Mouse (Mus musculus) thymus, postnatal 0 days (tissue): Measurements from ENCODE around the gene Usf3. TPM values are rescaled to one million over a fixed set of nuclear protein-coding genes. Genes with fewer than 3 reads are reported as not detected.

Experiments
- DNase-seq: peaks from one replicate; pipeline ENCODE4 v3.0.0-alpha.2; 2015; ENCODE audit warnings: low spot score
- polyA plus RNA-seq: library from polyadenylated mRNA; unstranded; fragments of >200 nt; fragmentation: Nextera tagmentation; extraction: Ambion mirVana; gene quantifications from 2 replicates; pipeline ENCODE4 v1.2.1, GENCODE M21; 2015

The Usf3 gene
- polyA plus RNA-seq, 1 experiment from 2014 or later: 2.9 TPM

DNA sequence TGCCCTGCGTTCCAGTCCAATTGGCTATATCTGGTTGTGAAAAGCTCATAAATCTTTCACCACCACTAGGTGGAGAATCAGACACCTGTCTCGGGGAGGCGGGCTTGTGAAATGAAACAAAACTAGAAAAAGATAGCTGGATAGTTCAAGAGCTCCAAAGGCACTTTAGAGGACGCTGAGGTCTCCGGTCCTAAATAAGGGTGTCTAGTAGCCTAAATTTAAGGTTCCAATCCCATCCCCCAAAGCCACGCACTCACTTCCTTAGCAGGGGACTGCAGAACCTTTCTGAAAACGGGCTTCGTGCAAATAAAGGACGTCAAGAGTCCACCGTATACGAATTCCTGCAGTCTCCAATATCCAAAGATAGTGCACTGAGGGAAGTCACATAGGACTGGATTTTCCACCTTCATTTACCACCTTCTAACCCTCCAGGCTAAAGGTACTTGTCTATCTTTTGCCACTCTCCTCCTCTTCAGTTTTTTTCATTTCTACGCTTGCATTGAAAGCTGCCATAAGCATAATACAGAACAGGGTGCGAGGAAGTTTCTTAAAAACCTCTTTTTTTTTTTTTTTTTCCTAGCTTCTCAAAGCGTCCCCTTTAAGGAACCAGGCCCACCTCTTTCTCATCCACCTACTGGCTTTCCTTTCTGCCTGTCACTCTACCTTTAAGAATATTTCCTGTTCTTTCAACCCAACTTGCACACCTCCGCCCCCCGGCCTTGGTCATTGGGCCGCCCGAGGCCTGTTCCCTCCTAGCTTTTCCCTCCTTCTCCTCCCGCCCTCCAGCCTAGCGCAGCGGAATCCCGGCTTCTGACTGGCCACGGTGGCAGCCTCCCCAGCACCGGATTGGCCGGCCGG lies 520 bp upstream of the Usf3 start:
- peak; percentile 99 for DNase-seq

DNA sequence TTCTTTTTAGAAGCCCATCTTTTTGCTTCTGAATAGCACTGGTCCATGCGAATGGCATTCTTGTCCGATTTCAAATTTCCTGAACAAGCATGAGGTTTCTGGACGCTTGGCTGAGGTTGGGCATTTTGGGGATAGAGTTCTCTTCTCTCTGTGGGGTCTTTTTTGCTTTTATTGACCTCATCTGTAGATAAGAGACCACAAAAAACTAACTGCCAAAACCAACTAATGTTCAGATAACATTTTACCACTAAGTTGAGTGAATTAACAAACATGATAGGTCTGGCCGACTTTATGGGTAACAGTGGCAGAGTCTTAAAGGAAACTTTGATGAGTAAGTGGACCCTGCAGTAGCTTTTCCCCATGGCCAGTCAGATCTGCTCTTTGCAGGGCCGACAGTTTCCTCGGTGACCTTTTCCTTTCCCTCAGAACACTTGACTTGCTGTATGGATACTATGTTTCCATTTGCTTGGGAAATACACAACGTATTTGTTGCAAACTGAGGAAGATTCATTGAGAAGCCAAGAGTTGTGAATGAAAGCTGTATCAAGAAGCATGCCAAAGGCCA lies 1.0 kb downstream of the Usf3 start:
- no peak for DNase-seq

DNA sequence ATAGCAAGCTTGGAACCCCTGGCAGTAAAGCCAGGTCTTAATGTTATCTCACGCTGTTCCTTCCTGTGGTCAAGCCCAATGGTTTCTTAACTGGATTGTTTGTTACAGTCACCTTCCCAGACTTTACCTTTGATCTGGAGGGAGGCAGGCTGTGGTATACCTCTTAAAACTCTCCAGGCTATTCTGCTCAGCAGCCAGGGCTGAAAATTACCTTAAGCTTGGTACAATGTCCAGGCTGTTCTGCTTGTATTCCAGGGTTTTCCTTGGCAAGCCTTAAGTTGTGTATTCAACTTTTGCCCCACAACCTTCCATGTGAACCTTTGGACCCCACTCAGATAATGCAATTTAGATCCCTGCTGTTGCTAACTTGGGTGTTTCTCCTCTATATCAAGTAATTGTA lies 2.0 kb downstream of the Usf3 start:
- DNase-seq: no peak

DNA sequence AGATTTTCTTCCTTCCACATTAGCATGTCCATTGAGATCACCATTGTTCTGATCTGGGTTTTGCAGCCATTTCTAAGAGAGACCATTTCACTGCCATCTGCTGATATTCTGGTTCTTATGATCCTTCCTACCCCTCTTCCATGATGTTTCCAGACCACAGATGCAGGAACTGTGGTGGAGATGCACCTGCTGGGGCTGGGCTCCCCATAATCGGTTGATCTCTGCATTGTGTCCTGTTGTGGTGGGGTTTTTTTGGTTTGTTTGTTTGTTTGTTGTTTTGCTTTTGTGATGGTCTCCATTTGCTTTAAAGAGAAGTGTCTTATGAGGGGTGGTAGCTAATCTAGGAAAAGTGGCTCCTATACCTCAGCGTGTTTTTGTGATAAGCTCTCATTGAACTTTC lies 3.5 kb downstream of the Usf3 start:
- no peak for DNase-seq

DNA sequence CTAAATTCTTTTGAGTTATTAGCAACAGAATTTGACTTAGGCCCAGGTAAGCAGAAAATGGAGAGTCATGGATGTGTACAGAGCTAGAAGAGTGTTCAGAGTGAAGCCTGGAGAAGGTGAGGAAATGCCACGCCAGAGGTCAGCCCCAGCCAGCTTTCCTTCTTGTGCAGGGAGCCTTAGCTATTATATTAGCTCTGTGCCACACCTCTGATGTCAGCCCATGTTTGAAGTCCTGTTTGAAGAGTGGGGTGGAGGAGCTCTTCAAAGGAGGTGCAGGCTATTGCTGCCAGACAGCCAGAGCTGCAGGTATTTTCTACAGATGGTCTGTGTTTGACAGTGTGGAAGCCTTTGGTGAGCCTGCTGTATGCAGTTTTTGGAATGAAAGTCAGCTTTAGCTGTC lies 5.5 kb downstream of the Usf3 start:
- DNase-seq: no peak

DNA sequence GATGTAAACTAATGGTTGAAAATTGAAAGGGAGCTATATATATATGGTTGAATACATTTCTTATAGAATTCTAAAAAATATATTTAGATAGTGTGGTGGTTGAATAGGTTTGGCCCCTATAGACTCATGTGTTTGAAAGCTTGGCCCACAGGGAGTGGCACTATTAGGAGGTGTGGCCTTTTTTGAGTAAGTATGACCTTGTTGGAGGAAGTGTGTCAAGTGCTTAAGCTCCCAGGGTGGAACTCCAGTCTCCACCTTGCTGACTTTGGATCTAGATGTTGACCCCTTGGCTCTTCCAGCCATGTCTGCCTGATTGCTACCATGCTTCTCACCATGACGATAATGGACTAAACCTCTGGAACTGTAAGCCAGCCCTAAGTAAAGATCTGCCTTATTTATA lies 9.6 kb downstream of the Usf3 start:
- DNase-seq: no peak

DNA sequence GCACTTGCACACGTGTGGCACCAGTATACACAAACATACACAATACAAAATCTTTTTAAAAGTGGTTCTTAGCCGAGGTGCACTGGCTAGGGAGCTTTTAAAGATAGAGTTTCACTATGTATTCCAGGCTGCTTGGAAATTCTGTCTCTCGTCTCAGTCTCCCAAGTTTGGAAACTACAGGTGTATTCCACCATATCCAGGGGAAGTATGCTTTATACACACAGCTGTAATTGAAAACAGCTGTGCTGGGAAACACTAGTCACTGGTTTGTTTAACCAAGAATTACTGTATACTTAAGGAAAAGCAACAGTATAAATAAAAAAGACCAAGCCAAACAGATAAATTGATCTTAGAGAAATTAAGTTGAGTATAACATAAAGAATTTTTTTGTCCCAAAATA lies 11.7 kb downstream of the Usf3 start:
- no peak for DNase-seq

DNA sequence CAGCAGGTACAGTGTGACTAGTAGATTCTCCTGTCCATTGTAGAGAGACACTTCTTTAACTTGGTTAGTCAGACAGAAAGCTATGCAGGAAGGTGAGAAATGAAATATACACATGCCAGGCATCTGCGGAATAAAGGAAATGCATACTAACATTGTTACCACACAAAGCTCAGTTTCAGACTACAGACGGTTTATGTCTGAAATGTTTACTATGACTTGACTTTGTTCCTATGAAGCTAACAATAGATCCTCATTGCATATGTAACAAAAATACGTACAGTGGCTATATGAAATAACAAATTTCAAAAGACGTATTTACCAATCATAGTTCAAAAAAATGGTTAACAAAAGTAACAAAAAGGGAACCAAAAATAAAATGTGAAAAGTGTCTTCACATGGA lies 14.1 kb downstream of the Usf3 start:
- DNase-seq: no peak

DNA sequence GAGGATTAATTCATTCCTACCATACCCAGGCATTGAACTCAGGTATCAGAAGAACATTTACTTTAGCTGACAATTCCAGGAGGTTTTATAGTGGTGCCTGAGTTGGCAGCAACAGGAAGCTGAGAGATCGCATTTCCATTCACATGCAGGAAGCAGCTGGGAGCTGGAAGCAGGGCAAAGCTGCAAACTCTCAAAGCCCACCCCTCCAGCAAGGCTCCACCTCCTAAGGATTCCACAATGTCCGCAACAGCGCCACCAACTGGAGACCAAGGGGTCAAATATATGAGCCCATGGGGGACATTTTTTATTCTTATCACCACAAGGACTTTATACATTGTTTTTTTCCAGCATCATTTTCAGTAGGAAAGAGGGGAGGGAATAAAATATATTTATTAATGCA lies 15.7 kb downstream of the Usf3 start:
- DNase-seq: no peak

DNA sequence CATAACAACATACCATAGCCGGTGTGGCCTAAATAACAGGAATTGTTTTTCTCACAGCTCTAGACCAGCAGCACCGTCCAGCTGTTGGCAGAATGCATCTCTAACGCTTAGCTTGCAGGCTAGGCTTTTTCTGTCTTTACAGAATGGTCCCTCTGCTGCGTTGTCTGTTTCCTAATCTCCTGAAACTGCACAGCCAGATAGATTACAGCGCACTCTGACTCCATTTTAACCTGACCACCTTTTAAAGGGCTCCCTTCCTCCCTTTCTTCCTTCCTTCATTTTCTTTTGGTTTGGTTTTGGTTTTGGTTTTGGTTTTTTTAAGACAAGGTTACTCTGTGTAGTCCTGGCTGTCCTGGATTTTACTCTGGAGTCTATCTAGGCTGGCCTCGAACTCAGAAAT lies 17.0 kb downstream of the Usf3 start:
- DNase-seq: no peak

DNA sequence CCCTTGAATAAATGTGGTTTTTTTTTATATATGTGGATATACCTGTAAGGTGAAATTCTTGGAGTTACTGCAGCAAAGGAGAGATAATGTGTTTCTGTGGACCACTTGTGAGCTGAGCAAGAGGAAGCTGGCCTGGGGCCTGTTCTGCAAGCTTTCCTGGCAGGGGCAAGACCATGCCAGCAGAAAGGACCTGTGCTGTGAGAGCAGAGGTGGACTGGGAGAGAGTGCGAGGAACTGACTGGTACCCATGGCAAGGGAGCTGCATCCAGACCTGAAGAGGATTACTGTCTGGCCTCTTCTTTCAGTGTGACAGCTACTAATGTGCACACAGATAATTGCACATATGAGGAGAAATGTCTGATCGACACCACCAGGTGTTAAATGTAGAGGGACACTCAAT lies 17.9 kb downstream of the Usf3 start:
- DNase-seq: no peak

DNA sequence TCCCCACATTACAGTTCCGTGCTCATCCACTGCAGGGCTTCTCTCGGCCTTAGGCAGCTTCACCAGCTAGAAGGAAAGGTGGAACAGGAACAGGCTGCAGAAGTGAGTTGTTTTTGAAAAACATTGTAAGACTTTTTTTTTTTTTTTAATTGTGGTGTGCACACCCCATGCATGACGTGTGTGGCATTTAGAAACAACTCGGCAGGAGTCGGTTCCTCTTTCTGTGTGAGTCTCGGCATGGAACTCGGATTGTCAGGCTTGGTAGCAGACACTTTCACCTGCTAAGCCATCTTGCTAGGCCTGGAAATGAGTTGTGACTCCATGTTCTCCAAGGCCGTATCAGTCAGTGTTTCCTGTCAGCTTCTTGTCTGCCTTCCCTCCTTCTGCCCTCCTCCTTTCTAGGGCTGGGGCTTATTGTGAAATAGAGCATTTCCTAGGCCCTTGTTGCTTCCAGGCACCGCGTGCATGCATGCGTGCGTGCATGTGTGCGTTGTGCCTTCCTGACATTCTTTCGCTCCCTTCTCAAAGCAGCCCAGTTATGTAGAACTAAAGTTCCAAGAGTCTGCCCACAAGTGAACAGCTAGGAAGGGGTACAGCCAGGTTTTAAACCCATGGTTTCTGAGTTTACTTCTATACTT lies 26.1 kb downstream of the Usf3 start:
- DNase-seq: no peak

DNA sequence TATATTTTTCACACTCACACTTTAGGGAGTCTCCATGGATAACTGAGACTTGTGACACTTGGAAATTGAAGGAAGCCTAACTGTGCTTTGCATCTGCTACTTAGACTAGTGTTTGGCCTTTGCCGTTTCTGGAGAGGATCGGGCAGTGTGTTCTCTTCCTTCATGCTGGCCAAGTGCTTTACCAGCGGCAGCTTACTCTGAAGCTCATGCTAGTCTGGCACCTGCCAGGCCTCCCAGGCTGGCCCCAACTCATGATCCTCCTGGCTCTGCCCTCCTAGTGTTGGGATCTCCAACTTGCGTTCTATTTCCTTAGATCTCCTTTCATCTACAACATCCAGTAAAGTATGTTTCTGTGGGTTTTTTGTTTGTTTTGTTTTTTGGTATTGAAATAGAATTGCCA lies 27.1 kb downstream of the Usf3 start:
- no peak for DNase-seq

DNA sequence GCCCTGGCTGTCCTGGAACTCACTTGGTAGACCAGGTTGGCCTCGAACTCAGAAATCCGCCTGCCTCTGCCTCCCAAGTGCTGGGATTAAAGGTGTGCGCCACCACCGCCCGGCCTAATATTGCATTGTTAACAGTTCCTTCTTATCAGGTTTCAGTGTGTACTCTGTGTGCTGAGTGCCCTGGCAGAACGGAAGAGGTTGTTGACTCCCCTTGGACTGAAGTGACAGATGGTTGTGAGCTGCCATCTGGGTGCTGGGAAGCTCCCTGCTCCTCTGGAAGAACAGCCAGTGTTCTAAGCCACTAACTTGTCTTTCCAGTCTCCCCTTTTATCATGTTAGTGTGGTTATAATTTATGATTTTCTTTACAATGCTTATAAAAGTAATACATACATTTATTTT lies 31.3 kb downstream of the Usf3 start:
- no peak for DNase-seq

DNA sequence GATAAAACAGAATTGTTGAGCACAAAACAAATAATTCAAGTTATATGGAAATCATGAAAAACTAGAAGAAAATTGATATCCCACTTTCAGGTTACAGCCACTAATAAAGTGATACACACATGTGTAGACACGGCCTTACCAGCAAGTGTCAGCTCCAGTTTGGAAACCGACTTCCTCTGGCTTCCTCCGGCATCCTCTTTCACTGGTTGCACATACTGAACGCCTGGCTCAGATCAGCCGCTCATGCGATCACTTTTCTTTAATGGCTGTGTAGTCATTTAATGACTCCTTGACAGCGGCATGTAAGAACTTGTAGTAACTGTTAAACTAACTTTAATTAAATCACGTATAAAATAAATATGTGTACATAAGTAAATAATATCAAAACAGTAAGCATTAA lies 32.9 kb downstream of the Usf3 start:
- DNase-seq: no peak

DNA sequence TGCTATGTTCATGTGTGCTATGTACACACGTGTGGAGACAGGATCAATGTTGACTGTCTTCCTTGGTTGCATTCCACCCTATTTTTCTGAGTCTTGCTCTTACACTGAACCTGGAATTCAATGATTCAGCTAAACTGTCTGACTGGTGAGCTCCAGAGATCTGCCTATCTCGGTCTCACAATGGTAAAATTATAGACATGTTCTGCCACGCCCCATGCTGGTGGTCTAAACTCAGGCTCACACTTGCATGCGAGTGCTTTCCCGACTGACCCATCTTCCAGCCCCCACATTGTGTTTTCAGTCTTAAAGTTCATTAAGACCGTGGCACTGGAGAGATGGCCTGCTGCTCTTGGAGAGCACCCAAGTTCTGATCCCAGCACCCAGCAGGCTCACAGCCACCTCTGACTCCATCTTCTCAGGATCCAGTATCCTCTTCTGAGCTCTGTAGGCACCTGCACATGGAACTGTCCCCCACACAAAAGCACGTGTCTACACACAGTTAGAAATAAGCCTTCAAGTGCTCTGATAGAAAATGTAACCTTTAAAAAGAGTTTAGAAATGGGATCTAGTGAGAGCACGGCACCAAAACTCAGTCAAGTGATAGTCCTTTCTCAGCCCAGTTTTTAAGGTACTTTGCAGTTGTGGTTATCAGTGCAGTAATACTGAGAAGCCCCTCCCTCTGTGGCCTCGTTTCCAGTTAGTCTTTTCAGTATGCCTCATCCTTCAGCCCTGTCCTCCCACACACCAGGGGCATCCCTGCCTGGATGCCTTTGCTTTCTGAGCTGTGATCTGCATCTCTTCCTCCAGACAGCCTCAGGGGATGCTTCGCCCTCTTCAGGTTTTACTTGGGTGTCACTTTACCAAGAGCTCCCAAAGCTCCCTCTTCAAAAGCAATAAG lies 37.4 kb downstream of the Usf3 start:
- DNase-seq: no peak

DNA sequence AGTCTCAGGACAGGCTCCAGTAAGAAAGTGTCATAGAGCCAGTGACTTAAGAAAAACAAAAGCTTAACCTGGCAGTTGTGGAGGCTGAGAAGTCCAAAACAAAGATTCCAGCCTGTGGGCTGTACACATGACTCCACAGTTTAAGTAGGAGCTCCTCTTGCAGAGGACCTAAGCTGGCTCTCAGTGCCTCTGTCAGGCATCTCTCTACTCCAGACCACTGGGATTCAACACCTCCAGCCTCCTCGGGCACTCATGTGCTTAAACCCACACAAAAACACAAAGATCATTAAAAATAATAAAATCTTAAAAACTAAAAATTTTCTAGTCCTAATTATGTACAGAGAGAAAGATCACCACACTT lies 38.0 kb downstream of the Usf3 start:
- no peak for DNase-seq

DNA sequence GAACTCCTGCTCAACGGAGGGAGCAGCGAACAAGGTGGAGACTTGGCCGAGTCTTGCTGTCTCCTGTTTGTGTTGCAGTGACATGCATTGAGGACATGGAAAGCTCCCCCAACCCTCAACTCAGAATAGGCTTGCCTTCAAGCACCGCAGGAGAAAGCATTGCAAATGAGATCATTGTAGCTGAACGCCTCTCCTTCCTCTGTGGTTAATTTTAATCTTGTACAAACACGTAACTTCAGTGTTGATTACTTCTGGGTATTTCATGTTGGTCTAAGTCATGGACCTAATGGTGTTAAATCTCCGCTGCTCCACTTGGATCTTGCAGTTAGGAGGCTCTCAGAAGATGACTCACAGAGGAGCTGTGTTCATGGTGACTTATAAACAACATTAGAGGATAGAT lies 39.7 kb downstream of the Usf3 start:
- no peak for DNase-seq

DNA sequence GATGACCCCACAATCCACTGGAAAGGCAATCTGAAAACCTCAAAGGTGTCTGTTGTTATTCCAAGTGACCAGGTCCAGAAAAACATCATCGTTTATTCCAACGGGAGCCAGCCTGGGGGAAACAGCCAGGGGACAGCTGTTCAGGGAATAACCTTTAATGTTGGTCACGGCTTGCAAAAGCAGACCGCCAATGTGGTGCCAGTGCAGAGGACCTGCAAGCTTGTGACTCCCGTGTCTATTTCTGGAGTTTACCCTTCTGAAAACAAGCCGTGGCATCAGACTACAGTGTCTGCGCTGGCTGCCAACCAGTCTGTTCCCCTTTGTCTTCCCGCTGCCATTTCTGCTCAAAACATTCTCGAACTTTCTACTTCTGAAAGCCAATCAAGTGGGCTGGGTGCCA lies 42.5 kb downstream of the Usf3 start:
- DNase-seq: no peak

DNA sequence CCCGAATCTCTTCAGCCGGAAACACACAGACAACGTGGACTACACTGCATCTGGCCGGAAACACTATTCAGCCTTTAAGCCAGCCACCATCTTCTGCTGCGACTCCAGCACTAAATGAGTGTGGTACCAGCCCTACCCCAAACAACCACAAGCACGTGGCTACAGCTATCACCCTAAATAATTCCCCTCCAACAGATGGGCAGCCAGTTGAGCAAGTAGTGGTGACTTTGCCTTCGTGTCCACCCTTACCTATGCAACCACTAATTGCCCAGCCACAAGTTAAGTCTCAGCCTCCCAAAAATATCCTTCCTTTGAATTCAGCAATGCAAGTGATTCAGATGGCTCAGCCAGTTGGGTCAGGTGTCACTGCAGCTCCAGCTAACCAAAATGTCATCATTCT lies 43.4 kb downstream of the Usf3 start:
- DNase-seq: no peak

DNA sequence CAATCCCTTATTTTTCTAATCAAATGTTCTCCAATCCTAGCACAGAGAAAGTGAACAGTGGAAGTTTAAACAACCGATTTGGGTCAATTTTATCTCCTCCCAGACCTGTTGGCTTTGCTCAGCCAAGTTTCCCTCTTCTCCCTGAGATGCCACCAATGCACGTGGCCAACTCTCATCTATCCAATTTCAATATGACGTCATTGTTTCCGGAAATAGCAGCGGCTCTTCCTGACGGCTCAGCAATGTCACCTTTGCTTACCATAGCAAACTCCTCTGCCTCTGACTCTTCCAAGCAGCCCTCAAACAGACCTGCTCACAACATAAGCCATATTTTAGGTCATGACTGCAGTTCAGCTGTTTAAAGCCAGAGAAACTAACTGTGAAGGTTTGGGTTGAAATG lies 48.4 kb downstream of the Usf3 start:
- DNase-seq: no peak

DNA sequence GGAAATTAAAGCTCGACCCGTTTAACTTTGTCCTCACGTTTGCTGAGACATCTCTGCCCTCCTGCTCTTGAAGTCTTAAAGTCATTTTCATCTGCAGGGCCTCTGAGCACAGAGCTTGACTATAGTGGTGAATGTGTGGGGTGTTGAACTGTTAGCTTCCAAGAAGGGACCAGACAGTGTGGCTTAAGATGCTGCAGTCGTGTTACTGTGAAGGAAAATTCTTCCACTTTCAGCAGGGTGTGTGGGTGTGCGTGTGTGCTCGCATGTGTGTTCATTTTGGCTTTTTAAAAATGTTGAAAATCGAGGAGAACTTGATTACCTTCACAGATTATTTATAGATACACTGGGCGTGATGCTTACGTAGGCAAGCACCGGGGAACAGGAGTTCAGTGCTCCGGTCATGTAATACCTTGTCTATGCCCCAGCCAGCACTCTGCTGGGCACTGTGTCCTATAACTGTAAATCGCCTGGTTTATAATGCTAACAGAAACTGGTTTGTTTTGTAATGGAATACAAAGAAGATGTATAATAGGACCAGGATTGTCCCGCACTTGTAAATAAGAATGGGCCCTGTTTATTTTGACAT lies 53.8 kb downstream of the Usf3 start:
- DNase-seq: no peak
